Mouse (Mus musculus): ENCODE measurements around the gene Sh3rf3.

Sh3rf3 gene

GRCm38 (mm10) chr10:58813081-58813800, at the start of gene Sh3rf3:
Sh3rf3 (plus strand) TSS chr10:58813359.
- in situ Hi-C loops (cut with MboI, MseI), result loop anchor here (10.0 to 25.0 kb wide), 2 partner anchors 482 to 1376 kb away; no protein-coding TSS in a partner anchor

- in situ Hi-C loops (cut with MboI, MseI), result loop anchor here (5.0 kb wide), 1 partner anchor 46 kb away; no protein-coding TSS in a partner anchor
Observed at GRCm38 (mm10) chr10:58788486-58789274, 24.5 kb upstream of the Sh3rf3 start.

GRCm38 (mm10) chr10:58797555-58797954, 15.6 kb upstream of the Sh3rf3 start:
- in situ Hi-C loops (cut with MboI, MseI), result no loop called here

- in situ Hi-C loops (cut with MboI, MseI), result no loop called here
Observed at GRCm38 (mm10) chr10:58798156-58798555, 15.0 kb upstream of the Sh3rf3 start.

DNA sequence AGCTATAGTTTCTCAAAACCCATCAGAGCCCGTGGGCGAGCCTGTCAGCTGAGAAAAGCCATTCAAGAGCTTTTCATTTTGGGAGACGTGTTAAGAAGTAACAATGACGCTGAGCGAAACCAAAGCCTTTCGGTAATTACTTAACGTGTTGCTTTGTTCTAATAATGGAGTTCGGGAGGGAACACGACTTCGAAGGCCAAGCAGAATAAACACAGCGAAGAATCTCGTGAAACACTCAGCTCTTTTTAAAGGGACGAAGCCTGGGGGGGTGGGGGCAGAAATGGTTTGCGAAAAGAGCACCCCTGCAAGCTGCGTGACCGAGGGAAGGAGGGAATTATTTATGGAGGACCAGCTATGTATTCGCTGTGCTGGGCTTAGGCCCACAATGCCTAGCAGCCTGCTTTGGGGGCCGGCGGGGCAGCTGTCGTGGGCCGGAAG, 12.1 kb upstream of the Sh3rf3 start:
- in situ Hi-C loops (cut with MboI, MseI), result loop anchor here (25.0 kb wide), 1 partner anchor 1364 kb away; no protein-coding TSS in a partner anchor

DNA sequence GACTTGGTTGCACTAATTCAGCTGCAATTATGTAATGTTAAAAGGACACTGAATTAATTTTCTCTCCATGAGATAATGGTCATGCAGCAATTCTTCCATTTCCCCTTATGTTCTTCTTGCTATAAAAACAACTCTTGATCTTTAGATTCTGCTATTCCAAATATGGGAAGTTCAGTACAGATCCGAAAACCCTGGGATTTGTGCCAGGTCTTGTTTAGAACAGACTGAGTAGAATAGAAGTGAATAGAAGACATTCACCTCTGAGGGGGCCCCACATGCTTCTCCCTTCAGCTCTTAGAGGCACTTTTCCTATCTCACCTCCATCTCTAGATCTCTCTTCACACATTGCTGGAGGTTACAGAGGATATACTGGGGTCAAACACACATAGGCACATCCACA, 10.8 kb upstream of the Sh3rf3 start:
- in situ Hi-C loops (cut with MboI, MseI), result loop anchor here (25.0 kb wide), 1 partner anchor 1365 kb away; no protein-coding TSS in a partner anchor

- in situ Hi-C loops (cut with MboI, MseI), result loop anchor here (25.0 kb wide), 1 partner anchor 1371 kb away; no protein-coding TSS in a partner anchor
Observed at GRCm38 (mm10) chr10:58807956-58808355, 5.2 kb upstream of the Sh3rf3 start.

DNA sequence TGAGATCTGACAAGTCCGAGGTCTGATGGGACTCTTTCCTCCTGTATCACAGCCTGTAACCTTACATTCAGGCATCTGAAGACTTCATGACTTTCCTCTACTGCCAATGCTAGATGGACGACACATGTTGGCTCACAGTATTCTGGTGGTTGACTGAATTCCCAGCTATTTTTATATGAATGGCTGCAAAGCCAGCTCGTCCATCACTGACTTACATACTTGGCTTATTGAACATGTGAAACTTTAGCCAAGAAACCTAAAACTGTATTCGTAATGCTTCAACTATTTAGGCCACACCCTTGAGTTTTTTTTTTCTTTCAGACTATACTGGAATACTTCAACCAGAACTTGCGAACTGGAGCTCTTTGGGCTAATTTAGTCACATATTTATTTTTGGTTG, 3.0 kb upstream of the Sh3rf3 start:
- in situ Hi-C loops (cut with MboI, MseI), result loop anchor here (10.0 to 25.0 kb wide), 2 partner anchors 485 to 1373 kb away; no protein-coding TSS in a partner anchor

DNA sequence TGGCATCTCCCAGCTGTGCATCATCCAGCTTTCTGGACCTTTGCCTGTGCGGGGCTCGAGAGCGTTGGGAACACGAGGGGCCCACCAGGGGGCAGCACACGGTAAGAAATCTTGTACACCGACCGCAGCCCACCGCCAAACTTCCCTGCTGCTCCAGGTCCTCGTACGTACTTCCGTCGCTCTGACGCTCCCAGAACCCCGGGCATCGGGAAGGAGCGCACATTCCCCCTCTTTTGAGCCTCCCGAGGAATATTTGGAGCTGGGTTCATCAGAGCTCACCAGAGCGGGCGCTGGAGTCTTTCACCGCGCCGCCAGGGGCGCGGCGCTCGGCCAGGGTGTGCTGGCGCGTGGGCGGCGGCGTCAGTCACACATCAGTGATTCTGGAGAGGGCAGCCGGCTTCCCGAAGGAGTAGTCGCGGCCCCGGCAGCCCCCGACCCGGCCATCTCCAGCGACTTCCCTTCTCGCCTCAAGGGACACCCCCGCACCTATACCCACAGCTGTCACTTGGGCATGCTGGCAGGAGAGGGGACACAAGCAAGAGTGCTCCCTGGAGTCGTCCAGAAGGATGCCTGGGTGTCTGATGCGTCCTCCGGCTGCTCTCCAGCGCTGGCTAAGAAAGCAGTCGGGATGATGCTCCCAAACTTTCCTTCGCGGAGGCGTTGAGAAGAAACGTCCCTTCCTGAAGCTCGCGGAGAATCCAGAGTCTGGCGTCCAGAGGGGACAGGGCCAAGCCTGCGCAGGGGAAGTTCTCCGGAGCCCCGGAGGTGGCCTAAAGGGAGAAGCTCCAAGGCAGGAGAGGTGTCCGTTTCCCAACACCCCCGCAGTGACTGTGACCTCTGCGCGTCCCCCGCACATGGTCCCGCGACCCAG, 714 bp upstream of the Sh3rf3 start:
- in situ Hi-C loops (cut with MboI, MseI), result loop anchor here (10.0 to 25.0 kb wide), 2 partner anchors 482 to 1375 kb away; no protein-coding TSS in a partner anchor

GRCm38 (mm10) chr10:58813801-58814191, 637 bp downstream of the Sh3rf3 start:
- in situ Hi-C loops (cut with MboI, MseI), result loop anchor here (10.0 to 25.0 kb wide), 2 partner anchors 481 to 1376 kb away; no protein-coding TSS in a partner anchor

GRCm38 (mm10) chr10:58814486-58814885, 1.3 kb downstream of the Sh3rf3 start:
- in situ Hi-C loops (cut with MboI, MseI), result loop anchor here (10.0 to 25.0 kb wide), 2 partner anchors 480 to 1377 kb away; no protein-coding TSS in a partner anchor

DNA sequence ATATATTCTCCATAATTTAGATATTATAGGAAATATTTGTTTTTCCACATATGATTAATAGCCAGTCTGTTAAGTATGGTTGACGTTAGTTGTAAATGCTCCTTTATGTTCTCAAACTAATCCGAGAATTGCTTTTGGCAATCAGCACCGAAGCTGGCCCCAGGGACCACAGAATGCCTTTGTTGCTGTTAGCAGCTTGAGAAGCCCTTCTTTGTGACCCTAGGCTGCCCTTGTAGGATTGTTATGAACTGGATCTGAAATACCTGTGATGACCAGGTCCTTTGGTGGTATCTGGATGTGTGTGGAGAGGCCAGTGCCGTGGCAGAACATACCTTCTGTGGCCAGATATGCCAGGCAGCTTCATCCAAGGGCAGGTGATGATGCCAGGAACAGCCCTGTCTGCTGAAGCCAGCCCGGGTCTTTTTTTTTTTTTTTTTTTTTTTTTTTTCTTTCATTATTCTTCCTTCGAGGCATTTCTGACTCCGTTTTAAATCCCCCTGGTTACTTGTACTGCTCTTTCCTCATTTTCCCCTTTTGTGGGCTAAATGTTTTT, 10.9 kb downstream of the Sh3rf3 start:
- in situ Hi-C loops (cut with MboI, MseI), result loop anchor here (25.0 kb wide), 1 partner anchor 1387 kb away; no protein-coding TSS in a partner anchor

- in situ Hi-C loops (cut with MboI, MseI), result no loop called here
Observed at GRCm38 (mm10) chr10:58829251-58830111, 16.3 kb downstream of the Sh3rf3 start.

GRCm38 (mm10) chr10:58833146-58833545, 20.0 kb downstream of the Sh3rf3 start:
- in situ Hi-C loops (cut with MboI, MseI), result no loop called here

DNA sequence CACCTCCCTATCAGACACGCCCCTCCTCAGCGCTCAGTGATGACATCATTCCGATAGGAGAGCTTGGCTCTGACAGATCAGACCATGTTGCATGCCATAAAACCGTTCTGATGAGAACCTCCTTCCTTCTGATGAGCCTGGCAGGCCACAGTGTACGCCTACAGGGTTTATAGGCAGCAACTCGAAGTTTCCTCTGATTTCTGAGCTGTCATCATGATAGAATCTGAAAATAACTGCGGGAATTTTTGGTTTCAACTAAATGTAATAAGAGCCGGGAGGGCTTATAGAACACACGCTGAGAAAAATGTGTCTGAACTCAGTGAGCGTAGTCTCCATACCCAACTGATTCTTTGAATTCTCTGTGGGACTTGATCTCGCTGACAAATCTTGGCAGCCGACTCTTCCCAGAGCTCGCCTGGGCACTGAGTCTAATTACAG, 20.6 kb downstream of the Sh3rf3 start:
- in situ Hi-C loops (cut with MboI, MseI), result no loop called here

GRCm38 (mm10) chr10:58836391-58836790, 23.2 kb downstream of the Sh3rf3 start:
- in situ Hi-C loops (cut with MboI, MseI), result no loop called here

GRCm38 (mm10) chr10:58837504-58837903, 24.3 kb downstream of the Sh3rf3 start:
- in situ Hi-C loops (cut with MboI, MseI), result no loop called here

GRCm38 (mm10) chr10:58841945-58842344, 28.8 kb downstream of the Sh3rf3 start:
- in situ Hi-C loops (cut with MboI, MseI), result no loop called here

- in situ Hi-C loops (cut with MboI, MseI), result no loop called here
Observed at GRCm38 (mm10) chr10:58843100-58843499, 29.9 kb downstream of the Sh3rf3 start.

GRCm38 (mm10) chr10:58848127-58848526, 35.0 kb downstream of the Sh3rf3 start:
- in situ Hi-C loops (cut with MboI, MseI), result no loop called here
